Mouse (Mus musculus) embryonic facial prominence, embryonic 11.5 days (tissue): ENCODE data around the gene Mtrf1l. TPM values are rescaled to one million over a fixed set of nuclear protein-coding genes. Genes with fewer than 3 reads are reported as not detected.
A peak's percentile ranks its signal among the peaks of the same experiment; 100 is the strongest.

Experiments
- ATAC-seq: fragments of 200-750 bp; cut with Nextera tagmentation; replicated peaks from 2 replicates; pipeline ENCODE4 v1.8.0; 2017; ENCODE audit warnings: low read depth; ENCODE audit not compliant: insufficient number of reproducible peaks, low FRiP score, low TSS enrichment
- DNase-seq: peaks from one replicate; pipeline ENCODE4 v3.0.0-alpha.2; 2015; ENCODE audit warnings: low spot score
- H3K27ac ChIP-seq: fragments of 300-500 bp; sonication (generic); replicated peaks from 2 replicates; pipeline ENCODE4 v1.5.1; 2014; ENCODE audit warnings: mild to moderate bottlenecking, low read depth, low read length, control low read depth
- H3K27me3 ChIP-seq: fragments of 300-500 bp; sonication (generic); 2 replicates; pipeline ENCODE4 v1.6.1; 2014; ENCODE audit warnings: mild to moderate bottlenecking, low read length, moderate library complexity, mixed read lengths; ENCODE audit not compliant: control insufficient read depth, insufficient read depth
- H3K36me3 ChIP-seq: fragments of 300-500 bp; sonication (generic); replicated peaks from 2 replicates; pipeline ENCODE4 v1.6.1; 2014; ENCODE audit warnings: low read depth, mild to moderate bottlenecking, low read length, moderate library complexity, mixed read lengths; ENCODE audit not compliant: control insufficient read depth, insufficient read depth
- H3K4me1 ChIP-seq: fragments of 300-500 bp; sonication (generic); 2 replicates; pipeline ENCODE4 v1.6.1; 2014; ENCODE audit warnings: low read length, mixed read lengths; ENCODE audit not compliant: control insufficient read depth, insufficient read depth
- H3K4me2 ChIP-seq: fragments of 300-500 bp; sonication (generic); 2 replicates; pipeline ENCODE4 v1.6.1; 2014; ENCODE audit warnings: low read depth, mild to moderate bottlenecking, control low read depth, low read length, moderate library complexity
- H3K4me3 ChIP-seq: fragments of 300-500 bp; sonication (generic); 2 replicates; pipeline ENCODE4 v1.5.1; 2014; ENCODE audit warnings: low read depth, low read length, control low read depth
- H3K9ac ChIP-seq: fragments of 300-500 bp; sonication (generic); replicated peaks from 2 replicates; pipeline ENCODE4 v1.6.1; 2014; ENCODE audit warnings: mild to moderate bottlenecking, control low read depth, low read length
- H3K9me3 ChIP-seq: fragments of 300-500 bp; sonication (generic); replicated peaks from 2 replicates; pipeline ENCODE4 v1.6.1; 2016; ENCODE audit warnings: mild to moderate bottlenecking, low read length, inconsistent platforms, mixed read lengths; ENCODE audit not compliant: control insufficient read depth
- WGBS: fragments of 180-500 bp; shearing (Covaris S2); extraction: QIAGEN DNeasy Blood & Tissue Kit; methylation state at CpG from one replicate; pipeline ENCODE4 v1.1.7; 2014; 5-methylcytosine and 5-hydroxymethylcytosine counted together
- polyA plus RNA-seq: library from polyadenylated mRNA; unstranded; fragments of >200 nt; fragmentation: Nextera tagmentation; extraction: Ambion mirVana; gene quantifications from 2 replicates; pipeline ENCODE4 v1.2.1, GENCODE M21; 2014

The Mtrf1l gene
- polyA plus RNA-seq, result 13.4 and 15.7 TPM in 2 replicates

DNA sequence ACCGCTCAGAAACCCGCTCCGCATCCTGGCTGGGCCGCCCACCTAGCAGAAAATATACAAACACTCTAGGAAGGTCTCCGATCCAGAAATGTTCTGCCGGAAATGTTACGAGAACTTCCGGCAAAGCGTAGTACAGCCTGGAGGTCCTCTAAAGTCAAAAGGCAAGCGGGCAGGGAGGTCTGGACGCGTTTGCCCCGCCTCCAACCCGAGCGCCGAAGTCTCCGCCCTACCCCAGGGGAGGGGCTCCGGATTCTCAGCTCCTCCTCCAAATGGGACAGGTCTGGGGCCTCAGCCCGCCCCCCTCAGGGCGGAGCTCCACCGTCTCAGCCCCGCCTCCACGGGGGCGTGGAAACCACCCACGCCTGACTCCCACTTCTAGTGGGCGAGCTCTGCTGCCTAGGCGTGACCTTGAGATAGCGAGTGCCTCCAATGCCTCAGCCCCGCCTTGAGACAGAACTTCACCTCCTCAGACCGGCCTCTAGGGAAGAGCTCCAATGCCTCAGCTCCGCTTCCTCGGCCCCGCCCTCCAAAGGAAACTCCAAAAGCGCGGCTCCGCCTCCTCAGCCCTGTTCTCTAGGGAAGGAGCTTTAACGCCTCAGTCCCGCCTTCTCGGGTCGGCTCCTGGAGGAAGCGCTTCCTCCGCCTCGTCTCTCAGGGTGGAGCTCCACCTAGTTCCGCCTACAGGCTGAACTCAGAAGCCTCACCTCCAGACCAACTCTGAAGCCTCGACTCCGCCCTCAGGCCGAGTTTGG lies at the start of gene Mtrf1l:
TSS of gene Mtrf1l (minus strand) at position 171 of the 752 bp plus-strand sequence.
- ATAC-seq (peak; percentile 96), DNase-seq (peak; percentile 98)
- peak within 1 kb of the TSS; percentile 86 for H3K27ac ChIP-seq
- peak within 1 kb of the TSS; percentile 93 for H3K4me3 ChIP-seq
- no peaks in the 10 kb centered on the region for H3K4me1 ChIP-seq
- WGBS, result under 1% methylated on average over 46 of the region's 47 CpGs
- peaks cover 5% of the 10 kb centered on the region for H3K36me3 ChIP-seq
- no peaks in the 10 kb centered on the region for H3K9me3 ChIP-seq
- H3K9ac ChIP-seq, result peak within 1 kb of the TSS; percentile 89
- no peaks in the 10 kb centered on the region for H3K27me3 ChIP-seq
- H3K4me2 ChIP-seq, result peak within 1 kb of the TSS; percentile 61

DNA sequence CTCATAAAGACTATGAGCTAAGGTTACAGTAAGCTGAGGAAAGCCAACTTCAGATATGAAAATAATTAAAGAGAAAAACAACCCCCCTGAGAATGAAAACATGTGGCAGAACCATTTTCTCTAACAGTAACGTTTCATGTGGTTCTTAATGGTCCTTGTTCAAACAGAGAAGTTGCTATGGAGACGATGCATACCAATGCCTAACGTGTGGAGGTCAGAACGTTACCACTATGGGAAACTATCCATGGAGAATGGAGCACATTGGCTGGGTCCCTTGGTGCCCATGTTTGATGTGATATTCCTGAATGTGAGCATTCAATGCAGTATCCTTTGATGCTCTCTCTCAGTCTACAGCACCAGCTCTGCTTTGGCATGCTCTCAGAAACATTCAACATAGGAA lies 47.4 kb upstream of the Mtrf1l start:
- Histone ChIP-seq H3K4me2 (no peak overlapping the region), H3K36me3 (no peaks in the 10 kb centered on the region), H3K9me3 (no peaks in the 10 kb centered on the region), H3K27me3 (no peaks in the 10 kb centered on the region), H3K4me3 (no peak overlapping the region), H3K27ac (no peak overlapping the region), H3K9ac (no peak overlapping the region), H3K4me1 (no peaks in the 10 kb centered on the region)
- WGBS, result 64% methylated on average over 4 of the region's 4 CpGs
- no peak for ATAC-seq
- no peak for DNase-seq

DNA sequence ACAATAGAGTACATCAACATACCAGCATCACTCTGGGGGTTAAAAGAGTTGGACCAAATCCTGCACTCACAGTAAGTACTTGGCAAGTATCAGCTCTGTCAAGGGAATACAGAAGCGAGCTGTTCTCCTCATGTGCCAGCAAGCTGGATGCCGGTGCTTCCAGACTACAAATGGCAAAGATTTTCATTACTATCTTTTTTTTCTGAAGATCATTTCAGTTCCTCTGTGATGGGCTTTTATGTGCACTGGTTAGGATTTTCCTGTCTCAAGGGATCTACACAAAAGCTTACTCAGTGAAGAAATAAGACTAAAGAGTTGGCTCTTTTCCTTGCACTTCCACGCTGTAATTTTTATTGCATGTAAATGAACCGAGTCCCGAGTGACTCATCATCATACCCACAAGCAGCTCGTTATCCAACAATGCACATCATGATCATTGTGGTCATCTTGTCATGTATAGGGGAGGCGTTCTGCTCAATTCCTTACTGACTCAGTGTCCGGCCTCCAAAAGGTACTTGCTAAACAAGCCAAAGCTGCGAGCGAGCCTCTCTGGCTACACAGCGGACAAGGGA lies 44.4 kb upstream of the Mtrf1l start:
- no peak overlapping the region for H3K4me2 ChIP-seq
- DNase-seq (no peak), ATAC-seq (no peak)
- H3K27me3 ChIP-seq, result no peaks in the 10 kb centered on the region
- H3K27ac ChIP-seq, result no peak overlapping the region
- no peak overlapping the region for H3K4me3 ChIP-seq
- H3K4me1 ChIP-seq, result no peaks in the 10 kb centered on the region
- H3K9me3 ChIP-seq, result no peaks in the 10 kb centered on the region
- WGBS, result 86% methylated on average over 11 of the region's 11 CpGs
- H3K36me3 ChIP-seq, result no peaks in the 10 kb centered on the region
- H3K9ac ChIP-seq, result no peak overlapping the region

DNA sequence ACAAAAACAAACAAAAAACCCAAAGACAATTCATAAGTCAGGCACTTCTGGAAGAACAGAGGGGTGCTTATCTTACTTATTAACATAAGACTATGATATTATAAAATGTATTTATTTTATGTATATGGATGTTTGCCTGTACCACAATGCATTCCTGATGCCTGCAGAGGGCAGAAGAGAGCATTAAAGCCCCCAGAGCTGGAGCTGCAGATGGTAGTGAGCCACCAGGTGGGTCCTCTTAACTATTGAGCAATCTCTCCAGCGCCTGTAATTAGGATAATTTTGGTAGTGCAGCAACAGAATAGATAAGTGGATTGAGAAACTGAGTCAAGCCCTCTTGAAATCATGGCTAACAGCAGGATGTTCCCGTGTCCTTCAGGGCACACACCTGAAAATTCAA lies 42.3 kb upstream of the Mtrf1l start:
- no peak for ATAC-seq
- Histone ChIP-seq H3K4me3 (no peak overlapping the region), H3K9ac (no peak overlapping the region), H3K9me3 (no peaks in the 10 kb centered on the region), H3K27me3 (no peaks in the 10 kb centered on the region), H3K4me2 (no peak overlapping the region), H3K36me3 (no peaks in the 10 kb centered on the region), H3K4me1 (no peaks in the 10 kb centered on the region), H3K27ac (no peak overlapping the region)
- WGBS, result 44% methylated on average over 2 of the region's 2 CpGs
- no peak for DNase-seq

DNA sequence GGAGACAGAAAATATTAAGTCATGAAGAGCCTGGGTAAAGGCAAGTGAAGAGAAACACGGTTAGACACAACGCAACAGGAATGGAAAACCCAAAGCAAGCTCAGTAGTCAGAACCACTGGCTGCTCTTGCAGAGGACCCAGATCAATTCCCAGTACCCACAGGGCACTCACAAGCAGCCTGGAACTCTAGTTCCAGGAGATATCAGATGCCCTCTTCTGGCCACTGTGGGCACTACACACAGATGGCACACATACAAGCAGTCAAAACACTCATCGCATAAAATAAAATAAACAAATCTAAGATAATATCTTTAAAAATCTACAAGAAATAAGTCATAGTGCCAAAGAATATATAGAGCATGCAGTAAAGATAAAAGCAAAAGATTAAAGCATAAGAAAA lies 39.0 kb upstream of the Mtrf1l start:
- no peak overlapping the region for H3K27ac ChIP-seq
- H3K9me3 ChIP-seq, result no peaks in the 10 kb centered on the region
- ATAC-seq, result no peak
- H3K27me3 ChIP-seq, result no peaks in the 10 kb centered on the region
- no peak overlapping the region for H3K4me3 ChIP-seq
- no peaks in the 10 kb centered on the region for H3K4me1 ChIP-seq
- WGBS, result 97% methylated on average over 3 of the region's 3 CpGs
- no peak for DNase-seq
- no peak overlapping the region for H3K4me2 ChIP-seq
- no peak overlapping the region for H3K9ac ChIP-seq
- H3K36me3 ChIP-seq, result no peaks in the 10 kb centered on the region

DNA sequence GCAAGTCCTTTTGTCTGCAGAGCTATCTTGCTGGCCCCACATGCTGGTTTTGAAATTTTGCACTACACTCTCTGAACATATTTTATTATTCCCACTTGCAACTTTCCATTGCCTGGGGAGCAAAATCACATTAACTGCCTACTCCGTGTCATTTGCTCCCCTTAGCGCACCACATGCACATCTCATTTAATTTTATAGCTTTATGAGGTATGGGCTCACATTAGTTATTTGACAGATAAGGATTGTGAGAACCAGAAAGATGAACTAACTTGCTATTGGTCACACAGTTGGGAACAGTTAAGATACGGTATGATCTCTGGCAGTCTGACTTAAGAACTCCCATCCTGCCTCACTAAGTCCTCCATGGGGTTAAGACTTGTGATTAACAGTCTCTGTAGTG lies 37.1 kb upstream of the Mtrf1l start:
- 92% methylated on average over 3 of the region's 3 CpGs for WGBS
- no peaks in the 10 kb centered on the region for H3K36me3 ChIP-seq
- no peaks in the 10 kb centered on the region for H3K27me3 ChIP-seq
- no peak overlapping the region for H3K4me3 ChIP-seq
- H3K27ac ChIP-seq, result no peak overlapping the region
- no peaks in the 10 kb centered on the region for H3K9me3 ChIP-seq
- H3K4me2 ChIP-seq, result no peak overlapping the region
- ATAC-seq (no peak), DNase-seq (no peak)
- H3K4me1 ChIP-seq, result no peaks in the 10 kb centered on the region
- H3K9ac ChIP-seq, result no peak overlapping the region

DNA sequence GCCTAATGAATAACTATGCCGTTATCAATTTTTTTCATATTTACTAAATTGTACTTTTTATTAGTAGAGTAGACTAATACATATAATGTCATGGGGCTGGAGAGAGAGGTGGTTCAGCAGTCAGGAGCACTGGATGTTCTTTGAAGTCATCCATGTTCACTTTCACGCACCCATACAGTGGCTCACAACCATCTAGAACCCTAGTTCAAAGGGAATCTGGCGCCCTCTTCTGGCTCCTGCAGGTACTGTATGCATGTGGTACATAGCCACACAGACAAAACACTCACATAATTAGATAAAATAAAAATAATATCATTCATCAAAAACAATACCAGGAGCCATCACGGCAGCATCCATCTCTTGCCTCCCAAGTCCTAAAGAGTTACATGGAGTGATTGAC lies 36.0 kb upstream of the Mtrf1l start:
- no peak overlapping the region for H3K4me3 ChIP-seq
- no peaks in the 10 kb centered on the region for H3K27me3 ChIP-seq
- WGBS, result 79% methylated on average over 4 of the region's 4 CpGs
- no peak overlapping the region for H3K9ac ChIP-seq
- H3K9me3 ChIP-seq, result no peaks in the 10 kb centered on the region
- no peaks in the 10 kb centered on the region for H3K4me1 ChIP-seq
- no peaks in the 10 kb centered on the region for H3K36me3 ChIP-seq
- no peak for DNase-seq
- ATAC-seq, result no peak
- no peak overlapping the region for H3K27ac ChIP-seq
- H3K4me2 ChIP-seq, result no peak overlapping the region

DNA sequence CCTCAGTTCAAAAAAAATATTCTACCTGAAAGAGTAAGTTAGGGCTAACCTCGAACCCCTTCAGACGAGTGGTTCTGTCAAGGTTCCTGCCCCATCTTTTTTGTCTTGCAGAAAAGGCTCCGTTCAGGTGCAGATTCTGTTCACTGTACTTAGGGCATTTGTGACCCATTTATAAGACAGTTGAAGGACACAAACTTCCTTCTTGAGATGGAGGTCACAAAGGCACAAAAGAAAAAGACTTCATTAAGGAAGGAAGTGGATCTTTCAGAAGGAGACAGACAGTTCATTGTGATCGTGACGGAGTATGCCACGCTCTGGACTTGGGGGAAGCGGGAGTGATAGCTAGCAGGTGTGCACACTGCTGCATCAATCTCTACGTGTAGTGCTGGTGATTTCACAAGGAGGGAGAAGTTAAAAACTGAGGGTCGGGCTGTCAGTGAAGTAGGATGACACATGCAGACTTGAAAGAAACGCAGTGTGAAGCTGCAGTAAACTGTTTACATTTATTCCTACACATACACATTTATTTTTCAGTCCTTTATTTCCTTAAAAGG lies 34.4 kb upstream of the Mtrf1l start:
- Histone ChIP-seq H3K9me3 (no peaks in the 10 kb centered on the region), H3K4me3 (no peak overlapping the region), H3K4me2 (no peak overlapping the region), H3K27me3 (no peaks in the 10 kb centered on the region), H3K4me1 (no peaks in the 10 kb centered on the region), H3K9ac (no peak overlapping the region), H3K36me3 (no peaks in the 10 kb centered on the region), H3K27ac (no peak overlapping the region)
- WGBS, result 52% methylated on average over 10 of the region's 10 CpGs
- ATAC-seq, result no peak
- no peak for DNase-seq
